Mouse (Mus musculus): ENCODE measurements around the gene Mrm1. TPM values are rescaled to one million over a fixed set of nuclear protein-coding genes. Genes with fewer than 3 reads are reported as not detected.

Gene Mrm1
- polyA plus RNA-seq, 1 experiment from 2014 or later, result 19.7 TPM

GRCm38 (mm10) chr11:84827901-84828503 lies 8.7 kb upstream of the Mrm1 start:
- H3K4me1 ChIP-seq (replicated peaks), result peaks cover 45% of the 10 kb centered on the region
- peak overlapping the region; percentile 87 for H3K4me2 ChIP-seq
- H3K9me3 ChIP-seq (replicated peaks), result no peaks in the 10 kb centered on the region
- WGBS, result 35% methylated on average over 3 of the region's 3 CpGs
- no peak for ATAC-seq (replicated peaks; ENCODE audit: insufficient number of reproducible peaks, insufficient read depth, low FRiP score, low read depth)
- H3K27me3 ChIP-seq, result no peaks in the 10 kb centered on the region
- H3K27ac ChIP-seq, result peak overlapping the region; percentile 96
- peaks cover 17% of the 10 kb centered on the region for H3K36me3 ChIP-seq
- peak overlapping the region; percentile 88 for H3K9ac ChIP-seq
- H3K4me3 ChIP-seq, result peak overlapping the region; percentile 92

GRCm38 (mm10) chr11:84827492-84827891 lies 8.2 kb upstream of the Mrm1 start:
- H3K4me1 ChIP-seq (replicated peaks), result peaks cover 50% of the 10 kb centered on the region
- ATAC-seq (replicated peaks; ENCODE audit: insufficient number of reproducible peaks, insufficient read depth, low FRiP score, low read depth), result no peak
- H3K4me3 ChIP-seq, result peak overlapping the region; percentile 92
- no peaks in the 10 kb centered on the region for H3K27me3 ChIP-seq
- peak overlapping the region; percentile 96 for H3K27ac ChIP-seq
- no peaks in the 10 kb centered on the region for H3K9me3 ChIP-seq (replicated peaks)
- peak overlapping the region; percentile 87 for H3K4me2 ChIP-seq
- peaks cover 17% of the 10 kb centered on the region for H3K36me3 ChIP-seq
- peak overlapping the region; percentile 19; the same call in 1 of the 2 replicates for H3K9ac ChIP-seq

- Histone ChIP-seq H3K9ac (peak overlapping the region; percentile 48), H3K27me3 (no peaks in the 10 kb centered on the region), H3K27ac (peak overlapping the region; percentile 96), H3K4me2 (peak overlapping the region; percentile 87), H3K9me3 (replicated peaks) (no peaks in the 10 kb centered on the region), H3K36me3 (peaks cover 21% of the 10 kb centered on the region), H3K4me3 (peak overlapping the region; percentile 30), H3K4me1 (replicated peaks) (peaks cover 61% of the 10 kb centered on the region)
- WGBS, result 9% methylated on average over 3 of the region's 3 CpGs
- ATAC-seq (replicated peaks; ENCODE audit: insufficient number of reproducible peaks, insufficient read depth, low FRiP score, low read depth), result peak; percentile 43; the same call in 1 of the 2 replicates
Observed at GRCm38 (mm10) chr11:84826185-84826584, 6.9 kb upstream of the Mrm1 start.

- no peaks in the 10 kb centered on the region for H3K27me3 ChIP-seq
- WGBS, result 78% methylated on average over 10 of the region's 10 CpGs
Observed at GRCm38 (mm10) chr11:84825261-84825807, 6.0 kb upstream of the Mrm1 start.

GRCm38 (mm10) chr11:84823484-84823897 lies 4.2 kb upstream of the Mrm1 start:
- 13% methylated on average over 10 of the region's 10 CpGs for WGBS
- peaks cover 14% of the 10 kb centered on the region for H3K36me3 ChIP-seq
- no peaks in the 10 kb centered on the region for H3K9me3 ChIP-seq (replicated peaks)
- no peaks in the 10 kb centered on the region for H3K27me3 ChIP-seq
- peak; percentile 67 for ATAC-seq (replicated peaks; ENCODE audit: insufficient number of reproducible peaks, insufficient read depth, low FRiP score, low read depth)
- peak overlapping the region; percentile 12 for H3K4me3 ChIP-seq
- H3K9ac ChIP-seq, result 0 out of 2 replicates have a peak overlapping the region, but pooled peaks have one; percentile 28
- peak overlapping the region; percentile 54 for H3K4me2 ChIP-seq
- H3K27ac ChIP-seq, result peak overlapping the region; percentile 82
- H3K4me1 ChIP-seq (replicated peaks), result peaks cover 70% of the 10 kb centered on the region

More at GRCm38 (mm10) chr11:84825261-84825807, 6.0 kb upstream of the Mrm1 start:
- peak overlapping the region; percentile 30 for H3K4me3 ChIP-seq
- H3K4me1 ChIP-seq (replicated peaks), result peaks cover 62% of the 10 kb centered on the region
- H3K9ac ChIP-seq, result peak overlapping the region; percentile 48
- H3K36me3 ChIP-seq, result peaks cover 17% of the 10 kb centered on the region
- peak overlapping the region; percentile 96 for H3K27ac ChIP-seq
- no peaks in the 10 kb centered on the region for H3K9me3 ChIP-seq (replicated peaks)
- ATAC-seq (replicated peaks; ENCODE audit: insufficient number of reproducible peaks, insufficient read depth, low FRiP score, low read depth), result no peak
- peak overlapping the region; percentile 87 for H3K4me2 ChIP-seq

- Histone ChIP-seq H3K4me2 (peak overlapping the region; percentile 54), H3K36me3 (peaks cover 14% of the 10 kb centered on the region), H3K9ac (0 out of 2 replicates have a peak overlapping the region, but pooled peaks have one; percentile 28), H3K4me3 (no peak overlapping the region; the same call in 1 of the 2 replicates), H3K27me3 (no peaks in the 10 kb centered on the region), H3K27ac (peak overlapping the region; percentile 82), H3K9me3 (replicated peaks) (no peaks in the 10 kb centered on the region), H3K4me1 (replicated peaks) (peaks cover 71% of the 10 kb centered on the region)
- WGBS, result 50% methylated on average over 5 of the region's 5 CpGs
- no peak for ATAC-seq (replicated peaks; ENCODE audit: insufficient number of reproducible peaks, insufficient read depth, low FRiP score, low read depth)
Observed at GRCm38 (mm10) chr11:84822487-84822886, 3.2 kb upstream of the Mrm1 start.

GRCm38 (mm10) chr11:84821131-84821770 lies 1.9 kb upstream of the Mrm1 start:
- Histone ChIP-seq H3K27ac (no peak overlapping the region), H3K36me3 (peaks cover 14% of the 10 kb centered on the region), H3K9ac (no peak overlapping the region), H3K9me3 (replicated peaks) (no peaks in the 10 kb centered on the region), H3K27me3 (no peaks in the 10 kb centered on the region), H3K4me3 (no peak overlapping the region), H3K4me2 (no peak overlapping the region), H3K4me1 (replicated peaks) (peaks cover 69% of the 10 kb centered on the region)
- no peak for ATAC-seq (replicated peaks; ENCODE audit: insufficient number of reproducible peaks, insufficient read depth, low FRiP score, low read depth)
- 86% methylated on average over 9 of the region's 9 CpGs for WGBS

GRCm38 (mm10) chr11:84818085-84818960 lies 992 bp downstream of the Mrm1 start:
- Histone ChIP-seq H3K27ac (peak overlapping the region; percentile 94), H3K27me3 (no peaks in the 10 kb centered on the region), H3K9ac (peak overlapping the region; percentile 82), H3K4me3 (peak overlapping the region; percentile 82), H3K9me3 (replicated peaks) (no peaks in the 10 kb centered on the region), H3K4me2 (peak overlapping the region; percentile 96), H3K4me1 (replicated peaks) (peaks cover 40% of the 10 kb centered on the region), H3K36me3 (peaks cover 14% of the 10 kb centered on the region)
- under 1% methylated on average over 39 of the region's 39 CpGs for WGBS
- peak; percentile 69 for ATAC-seq (replicated peaks; ENCODE audit: insufficient number of reproducible peaks, insufficient read depth, low FRiP score, low read depth)

GRCm38 (mm10) chr11:84817362-84817761 lies 2.0 kb downstream of the Mrm1 start:
- H3K9ac ChIP-seq, result no peak overlapping the region
- H3K27ac ChIP-seq, result no peak overlapping the region
- no peak overlapping the region for H3K4me2 ChIP-seq
- no peak overlapping the region for H3K4me3 ChIP-seq
- H3K4me1 ChIP-seq (replicated peaks), result peaks cover 30% of the 10 kb centered on the region
- peaks cover 23% of the 10 kb centered on the region for H3K36me3 ChIP-seq
- 78% methylated on average over 6 of the region's 6 CpGs for WGBS
- no peaks in the 10 kb centered on the region for H3K9me3 ChIP-seq (replicated peaks)
- H3K27me3 ChIP-seq, result no peaks in the 10 kb centered on the region
- ATAC-seq (replicated peaks; ENCODE audit: insufficient number of reproducible peaks, insufficient read depth, low FRiP score, low read depth), result no peak

GRCm38 (mm10) chr11:84813724-84814510 lies 5.4 kb downstream of the Mrm1 start:
- H3K4me1 ChIP-seq (replicated peaks), result peaks cover 11% of the 10 kb centered on the region; the same call in 1 of the 2 replicates
- no peak overlapping the region for H3K27ac ChIP-seq
- no peak for ATAC-seq (replicated peaks; ENCODE audit: insufficient number of reproducible peaks, insufficient read depth, low FRiP score, low read depth)
- H3K4me3 ChIP-seq, result no peak overlapping the region
- 57% methylated on average over 13 of the region's 13 CpGs for WGBS
- H3K9ac ChIP-seq, result no peak overlapping the region
- H3K4me2 ChIP-seq, result no peak overlapping the region
- no peaks in the 10 kb centered on the region for H3K9me3 ChIP-seq (replicated peaks)
- H3K36me3 ChIP-seq, result peaks cover 9% of the 10 kb centered on the region; the same call in 1 of the 2 replicates
- no peaks in the 10 kb centered on the region for H3K27me3 ChIP-seq

All from heart, embryonic 15.5 days (tissue).